Mouse (Mus musculus): ENCODE measurements around the gene Olfr700. TPM values are rescaled to one million over a fixed set of nuclear protein-coding genes. Genes with fewer than 3 reads are reported as not detected.
"Not testable (repeated sequence)": the region's sequence is repeated elsewhere in the genome, so short reads cannot be mapped to it uniquely, and the experiment has no call there.

The Olfr700 gene
- polyA plus RNA-seq, 1 experiment from 2014 or later: not detected

DNA sequence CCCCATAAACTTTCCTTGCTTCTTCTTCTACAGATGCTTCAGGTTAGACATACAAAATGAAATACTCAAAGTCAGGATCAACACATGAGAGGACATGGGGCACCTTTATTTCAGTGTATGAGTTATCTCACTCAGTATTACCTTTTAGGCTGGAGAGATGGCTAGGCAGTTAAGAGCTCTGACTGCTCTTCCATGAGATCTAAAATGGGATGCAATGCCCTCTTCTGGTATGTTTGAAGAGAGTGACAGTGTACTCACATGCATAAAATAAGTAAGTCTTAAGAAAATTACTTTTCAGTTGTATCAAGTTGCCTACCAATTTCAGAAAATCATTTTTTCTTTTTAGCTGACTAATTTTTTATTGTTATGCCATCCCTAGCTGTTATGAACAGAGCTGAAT is 20.3 kb downstream of the Olfr700 start:
- no peaks in the 10 kb centered on the region for H3K9me3 ChIP-seq (ENCODE audit: low read depth, low read length)
- H3K4me3 ChIP-seq (ENCODE audit: low read depth, low read length): no peak overlapping the region
- H3K27ac ChIP-seq (ENCODE audit: low read depth): no peak overlapping the region
- ATAC-seq (ENCODE audit: insufficient read depth) (no peak), DNase-seq (no peak)
- no peaks in the 10 kb centered on the region for H3K27me3 ChIP-seq (ENCODE audit: insufficient read depth, low read length)
- no peaks in the 10 kb centered on the region for H3K36me3 ChIP-seq (ENCODE audit: insufficient read depth)
- no peak for TF ChIP-seq CTCF (IDR thresholded peaks at IDR 0.05; ENCODE audit: low read depth)
- H3K4me1 ChIP-seq (ENCODE audit: insufficient read depth): no peaks in the 10 kb centered on the region
- no peak overlapping the region for H3K4me2 ChIP-seq
- no peak overlapping the region for H3K9ac ChIP-seq

DNA sequence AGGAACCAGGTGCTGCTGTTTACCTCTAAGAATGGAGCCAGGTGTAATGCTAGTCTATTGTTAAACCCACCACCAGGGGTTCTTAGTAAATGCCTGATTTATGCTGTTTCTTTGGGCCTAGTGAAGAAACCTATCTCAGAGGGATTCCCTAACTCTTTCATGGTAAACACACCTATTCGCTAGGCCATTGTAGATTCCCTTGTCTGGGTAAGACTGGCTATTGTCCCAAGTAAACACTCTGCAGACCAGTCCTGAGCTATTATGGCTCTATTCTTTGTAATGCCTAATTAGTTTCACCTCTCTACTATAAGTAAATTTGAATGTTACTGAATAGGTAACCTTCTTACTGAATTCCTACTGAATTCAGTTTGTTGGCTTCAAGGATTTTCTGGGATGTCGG is 47.6 kb downstream of the Olfr700 start:
- WGBS: 85% methylated on average over 2 of the region's 2 CpGs
- not testable (repeated sequence) for H3K4me1 ChIP-seq (ENCODE audit: insufficient read depth)

DNA sequence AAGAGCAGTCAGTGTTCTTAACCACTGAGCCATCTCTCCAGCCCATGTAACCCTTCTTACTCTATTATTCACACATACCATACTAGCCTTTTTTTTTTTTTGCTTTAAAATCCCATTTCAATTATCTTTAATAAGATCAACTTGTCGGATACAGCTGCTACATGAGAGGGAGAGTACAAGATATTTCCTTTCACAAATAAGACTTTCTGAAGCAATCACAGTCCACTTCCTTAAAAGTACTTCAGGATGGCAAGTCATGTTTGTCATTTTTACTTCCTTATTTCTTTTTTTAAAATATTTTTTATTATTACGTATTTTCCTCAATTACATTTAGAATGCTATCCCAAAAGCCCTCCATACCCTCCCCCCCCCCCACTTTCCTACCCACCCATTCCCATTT is 49.8 kb downstream of the Olfr700 start:
- no peak for DNase-seq
- no peak for ATAC-seq (ENCODE audit: insufficient read depth)
- 88% methylated on average over 2 of the region's 2 CpGs for WGBS
- no peaks in the 10 kb centered on the region for H3K4me1 ChIP-seq (ENCODE audit: insufficient read depth)
- H3K27me3 ChIP-seq (ENCODE audit: insufficient read depth, low read length): no peaks in the 10 kb centered on the region
- no peak overlapping the region for H3K4me2 ChIP-seq
- no peak for TF ChIP-seq CTCF (IDR thresholded peaks at IDR 0.05; ENCODE audit: low read depth)
- H3K9me3 ChIP-seq (ENCODE audit: low read depth, low read length): no peaks in the 10 kb centered on the region
- no peak overlapping the region for H3K27ac ChIP-seq (ENCODE audit: low read depth)
- H3K36me3 ChIP-seq (ENCODE audit: insufficient read depth): no peaks in the 10 kb centered on the region
- no peak overlapping the region for H3K9ac ChIP-seq
- no peak overlapping the region for H3K4me3 ChIP-seq (ENCODE audit: low read depth, low read length)

More for the DNA sequence above, 47.6 kb downstream of the Olfr700 start:
- DNase-seq; ATAC-seq (ENCODE audit: insufficient read depth); H3K9ac ChIP-seq; H3K36me3 ChIP-seq (ENCODE audit: insufficient read depth); H3K27me3 ChIP-seq (ENCODE audit: insufficient read depth, low read length); H3K27ac ChIP-seq (ENCODE audit: low read depth); H3K4me3 ChIP-seq (ENCODE audit: low read depth, low read length); H3K9me3 ChIP-seq (ENCODE audit: low read depth, low read length); H3K4me2 ChIP-seq: not testable (repeated sequence)

Other genes starting within 250 kb of the Olfr700 start
- not detected in 2 replicates for gene Olfr693, start 128.2 kb downstream of the Olfr700 start, polyA plus RNA-seq (2014; fragmentation: Nextera tagmentation; extraction: Ambion mirVana)
- not detected in 2 replicates for gene Olfr694, start 117.0 kb downstream of the Olfr700 start, polyA plus RNA-seq (2014; fragmentation: Nextera tagmentation; extraction: Ambion mirVana)
- not detected in 2 replicates for gene Olfr695, start 92.4 kb downstream of the Olfr700 start, polyA plus RNA-seq (2014; fragmentation: Nextera tagmentation; extraction: Ambion mirVana)
- not detected in 2 replicates for gene Olfr697, start 66.4 kb downstream of the Olfr700 start, polyA plus RNA-seq (2014; fragmentation: Nextera tagmentation; extraction: Ambion mirVana)
- gene Olfr698, start 53.4 kb downstream of the Olfr700 start, polyA plus RNA-seq (2014; fragmentation: Nextera tagmentation; extraction: Ambion mirVana): not detected in 2 replicates
- not detected in 2 replicates for gene Olfr699, start 15.6 kb downstream of the Olfr700 start, polyA plus RNA-seq (2014; fragmentation: Nextera tagmentation; extraction: Ambion mirVana)
- gene Olfr701, start 5.3 kb upstream of the Olfr700 start, polyA plus RNA-seq (2014; fragmentation: Nextera tagmentation; extraction: Ambion mirVana): not detected in 2 replicates
- gene Olfr702, start 25.1 kb upstream of the Olfr700 start, polyA plus RNA-seq (2014; fragmentation: Nextera tagmentation; extraction: Ambion mirVana): not detected in 2 replicates
- not detected in 2 replicates for gene Olfr703, start 34.5 kb upstream of the Olfr700 start, polyA plus RNA-seq (2014; fragmentation: Nextera tagmentation; extraction: Ambion mirVana)
- gene Olfr704, start 54.4 kb upstream of the Olfr700 start, polyA plus RNA-seq (2014; fragmentation: Nextera tagmentation; extraction: Ambion mirVana): not detected in 2 replicates
- not detected in 2 replicates for gene Olfr705, start 68.1 kb upstream of the Olfr700 start, polyA plus RNA-seq (2014; fragmentation: Nextera tagmentation; extraction: Ambion mirVana)
- not detected in 2 replicates for gene Olfr706, start 79.3 kb upstream of the Olfr700 start, polyA plus RNA-seq (2014; fragmentation: Nextera tagmentation; extraction: Ambion mirVana)
- not detected in 2 replicates for gene Olfr707, start 92.4 kb upstream of the Olfr700 start, polyA plus RNA-seq (2014; fragmentation: Nextera tagmentation; extraction: Ambion mirVana)
- not detected in 2 replicates for gene Olfr1532-ps1, start 99.2 kb upstream of the Olfr700 start, polyA plus RNA-seq (2014; fragmentation: Nextera tagmentation; extraction: Ambion mirVana)
- gene Olfr709-ps1, start 123.4 kb upstream of the Olfr700 start, polyA plus RNA-seq (2014; fragmentation: Nextera tagmentation; extraction: Ambion mirVana): not detected in 2 replicates
- gene Olfr710, start 139.5 kb upstream of the Olfr700 start, polyA plus RNA-seq (2014; fragmentation: Nextera tagmentation; extraction: Ambion mirVana): not detected in 2 replicates
- not detected in 2 replicates for gene Olfr6, start 155.1 kb upstream of the Olfr700 start, polyA plus RNA-seq (2014; fragmentation: Nextera tagmentation; extraction: Ambion mirVana)
- not detected in 2 replicates for gene Olfr711, start 166.6 kb upstream of the Olfr700 start, polyA plus RNA-seq (2014; fragmentation: Nextera tagmentation; extraction: Ambion mirVana)
- gene Olfr2, start 197.2 kb upstream of the Olfr700 start, polyA plus RNA-seq (2014; fragmentation: Nextera tagmentation; extraction: Ambion mirVana): not detected in 2 replicates
- not detected in 2 replicates for gene Olfr713, start 222.3 kb upstream of the Olfr700 start, polyA plus RNA-seq (2014; fragmentation: Nextera tagmentation; extraction: Ambion mirVana)